Mouse (Mus musculus) c-Kit-positive CD71-negative TER-119-negative erythroid progenitor cells, embryonic 14.5 days (primary cell): Measurements from ENCODE around the gene B3gnt6.

Source experiments
- DNase-seq: peaks from one replicate; pipeline ENCODE4 v3.0.0-alpha.2; 2013; ENCODE audit warnings: low read depth

The B3gnt6 gene

DNA sequence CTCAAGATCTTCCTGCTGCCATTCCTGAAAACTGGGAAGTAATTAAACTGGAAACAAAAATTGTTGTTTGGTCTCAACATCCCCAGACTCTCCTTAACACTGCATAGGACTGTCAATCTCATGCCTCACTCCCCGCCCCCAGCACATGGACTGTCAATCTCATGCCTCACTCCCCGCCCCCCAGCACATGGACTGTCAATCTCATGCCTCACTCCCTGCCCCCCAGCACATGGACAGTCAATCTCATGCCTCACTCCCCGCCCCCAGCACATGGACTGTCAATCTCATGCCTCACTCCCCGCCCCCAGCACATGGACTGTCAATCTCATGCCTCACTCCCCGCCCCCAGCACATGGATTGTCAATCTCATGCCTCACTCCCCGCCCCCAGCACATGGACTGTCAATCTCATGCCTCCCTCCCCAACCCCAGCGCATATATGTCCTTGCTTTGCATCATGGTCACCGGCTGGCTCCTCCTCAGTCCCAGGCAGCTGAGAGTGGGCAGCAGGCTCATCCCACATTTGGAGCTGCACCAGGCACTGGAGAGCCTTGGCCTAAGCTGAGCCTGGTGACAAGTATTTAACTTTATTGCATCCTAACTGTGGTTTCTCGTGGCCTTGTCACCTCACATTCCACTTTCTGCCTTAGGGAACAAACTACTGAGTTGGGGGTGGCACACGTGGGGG, 50.4 kb downstream of the B3gnt6 start:
- no peak for DNase-seq

DNA sequence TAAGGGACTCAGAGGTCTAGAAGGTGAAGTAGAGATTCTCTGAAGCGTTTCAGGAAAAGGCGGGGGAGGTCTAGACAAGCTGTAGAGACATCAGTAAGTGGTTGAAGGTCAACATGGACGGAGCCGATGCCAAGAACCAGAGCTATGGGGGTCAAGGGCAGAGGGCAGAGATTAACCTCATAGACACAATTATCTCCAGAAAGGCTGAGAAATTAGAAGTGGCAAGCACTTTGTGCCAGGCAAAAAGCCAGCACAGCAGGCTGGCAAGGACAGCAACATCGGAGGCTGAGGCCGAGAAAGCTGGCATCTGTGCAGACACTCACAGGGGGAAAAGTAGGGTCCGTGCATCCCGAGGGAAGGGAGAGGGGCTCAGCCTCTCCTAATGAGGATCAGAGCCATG, 51.5 kb downstream of the B3gnt6 start:
- DNase-seq: no peak

DNA sequence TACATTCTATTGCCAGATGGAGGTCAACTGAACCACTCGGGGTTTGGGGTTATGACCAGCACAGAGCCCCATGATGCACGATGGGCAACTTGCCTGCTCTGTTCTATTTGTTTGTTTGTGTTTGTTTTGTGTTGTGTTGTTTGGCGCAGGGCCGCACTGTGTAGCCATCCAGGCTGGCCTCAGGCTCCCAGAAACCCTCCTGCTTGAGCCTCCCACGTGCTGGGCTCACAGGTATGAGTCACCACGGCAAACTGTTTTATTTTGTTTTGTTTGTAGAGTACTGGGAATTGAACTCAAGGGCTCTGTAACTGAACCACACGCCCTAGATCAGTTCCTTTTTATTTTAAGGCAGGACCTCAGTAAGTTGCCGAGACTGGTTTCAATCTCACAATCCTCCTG, 52.8 kb downstream of the B3gnt6 start:
- DNase-seq: no peak

DNA sequence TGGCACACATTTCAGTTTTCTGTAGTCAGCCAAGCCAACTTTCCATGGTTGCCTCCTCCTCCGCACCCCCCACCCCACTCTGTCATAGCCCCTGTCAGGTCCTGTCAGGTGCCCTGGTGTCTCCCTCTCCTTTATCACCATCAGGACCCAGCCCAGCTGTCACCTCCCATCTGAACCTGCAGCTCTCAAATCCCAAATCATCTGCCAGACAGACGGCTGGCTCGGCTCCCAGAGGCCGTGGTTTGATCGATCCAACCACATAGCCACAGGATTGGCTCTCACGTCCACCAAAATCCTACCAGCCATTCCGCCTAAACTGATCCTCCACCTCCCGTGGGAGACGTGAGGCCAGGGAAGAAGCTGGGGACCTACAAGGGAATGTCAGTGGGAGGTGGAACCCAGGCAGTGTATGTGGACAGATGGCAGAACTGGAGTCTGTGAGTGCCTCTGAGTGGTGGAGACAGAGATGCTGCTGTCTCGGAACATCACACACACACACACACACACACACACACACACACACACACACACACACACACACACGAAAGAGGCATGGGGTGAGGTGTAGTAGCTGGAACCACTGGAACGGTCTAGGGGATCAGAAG, 53.3 kb downstream of the B3gnt6 start:
- no peak for DNase-seq

DNA sequence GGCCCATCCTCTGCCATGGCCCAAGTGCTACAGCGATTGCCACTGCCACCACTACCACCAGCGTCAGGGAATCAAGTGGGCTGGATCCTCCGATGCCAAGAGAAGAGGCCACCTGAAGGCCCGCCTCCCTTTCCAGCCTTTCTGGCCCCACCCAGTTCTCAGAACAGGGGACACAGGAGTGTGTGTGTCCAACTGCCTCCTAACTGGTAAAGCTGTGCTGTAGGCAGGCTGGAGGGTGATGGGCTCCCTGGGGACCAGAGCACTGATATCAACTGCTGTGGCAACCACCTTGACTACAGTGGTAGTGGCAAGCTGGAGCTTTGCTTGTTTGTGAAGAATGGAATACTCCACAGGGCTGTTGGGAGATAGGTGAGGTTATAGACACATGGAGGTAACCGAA, 53.9 kb downstream of the B3gnt6 start, which contains the start of gene Omp:
Omp (minus strand) TSS at position 101 of the 400 bp plus-strand sequence.
- no peak for DNase-seq

DNA sequence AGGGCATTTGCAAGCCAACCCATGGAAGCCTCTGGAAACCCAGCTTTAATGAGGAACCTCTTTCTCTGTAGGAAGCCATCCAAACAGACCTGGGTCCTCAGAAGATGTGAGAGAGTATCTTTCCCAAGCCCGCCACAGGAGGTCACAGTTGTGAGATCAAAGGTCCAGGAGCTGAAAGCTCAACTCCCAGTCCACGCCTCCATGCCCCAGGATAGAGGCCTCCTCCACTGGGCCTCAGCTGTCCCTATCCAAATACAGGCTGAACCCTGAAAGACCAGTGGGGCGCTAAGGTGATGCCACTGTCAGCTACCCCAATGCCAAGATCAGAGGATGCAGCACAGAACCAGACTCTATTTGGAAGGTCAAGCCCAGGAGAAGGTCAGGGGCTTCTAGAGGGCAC, 56.6 kb downstream of the B3gnt6 start:
- DNase-seq: no peak
